Mouse (Mus musculus): ENCODE data around the gene Cpd. TPM values are rescaled to one million over a fixed set of nuclear protein-coding genes. Genes with fewer than 3 reads are reported as not detected.
A peak's percentile ranks its signal among the peaks of the same experiment; 100 is the strongest.

Gene Cpd
- polyA plus RNA-seq, 1 experiment from 2014 or later = 14.7 TPM

DNA sequence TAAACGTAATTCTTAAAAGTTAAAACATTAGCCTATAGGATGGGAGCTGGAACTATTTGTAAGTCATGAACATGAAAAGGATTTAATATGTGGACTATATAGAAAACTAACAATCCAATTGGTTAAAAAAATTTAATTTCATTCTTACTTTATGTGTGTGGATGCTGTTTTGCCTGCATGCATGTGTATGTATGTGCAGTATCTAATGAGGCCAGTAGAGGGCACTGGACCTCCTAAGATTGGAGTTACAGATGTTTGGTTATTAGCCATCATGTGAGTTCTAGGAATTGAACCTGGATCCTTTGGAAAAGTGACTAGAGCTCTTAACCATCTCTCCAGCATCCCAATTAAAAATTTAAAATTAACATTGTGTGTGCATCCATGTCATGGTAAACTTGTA lies 57.6 kb downstream of the Cpd start:
- Histone ChIP-seq H3K9me3 (ENCODE audit: control insufficient read depth, low read length) (no peaks in the 10 kb centered on the region), H3K4me1 (ENCODE audit: control insufficient read depth, insufficient read depth, low read length) (no peaks in the 10 kb centered on the region), H3K4me3 (ENCODE audit: low read depth, low read length) (no peak overlapping the region), H3K27me3 (ENCODE audit: control insufficient read depth, insufficient read depth, low read length) (no peaks in the 10 kb centered on the region), H3K36me3 (ENCODE audit: control insufficient read depth, insufficient read depth, low read length) (no peaks in the 10 kb centered on the region; the same call in 1 of the 2 replicates), H3K27ac (ENCODE audit: low read depth, low read length) (no peak overlapping the region), H3K4me2 (ENCODE audit: low read depth) (no peak overlapping the region), H3K9ac (ENCODE audit: low read length) (no peak overlapping the region)
- DNase-seq (ENCODE audit: low spot score) = peak; percentile 24
- WGBS = 97% methylated on average over 1 of the region's 1 CpGs
- ATAC-seq (ENCODE audit: insufficient read depth, low FRiP score, low TSS enrichment) = no peak

GRCm38 (mm10) chr11:76775533-76775932 lies 71.3 kb downstream of the Cpd start:
- H3K4me1 ChIP-seq (ENCODE audit: control insufficient read depth, insufficient read depth, low read length) = no peaks in the 10 kb centered on the region; the same call in 1 of the 2 replicates
- no peaks in the 10 kb centered on the region for H3K9me3 ChIP-seq (ENCODE audit: control insufficient read depth, low read length)
- H3K4me2 ChIP-seq (ENCODE audit: low read depth) = no peak overlapping the region
- no peak for DNase-seq (ENCODE audit: low spot score)
- WGBS = 82% methylated on average over 8 of the region's 8 CpGs
- H3K27ac ChIP-seq (ENCODE audit: low read depth, low read length) = no peak overlapping the region
- H3K27me3 ChIP-seq (ENCODE audit: control insufficient read depth, insufficient read depth, low read length) = no peaks in the 10 kb centered on the region
- no peaks in the 10 kb centered on the region for H3K36me3 ChIP-seq (ENCODE audit: control insufficient read depth, insufficient read depth, low read length)
- no peak overlapping the region for H3K9ac ChIP-seq (ENCODE audit: low read length)
- no peak overlapping the region for H3K4me3 ChIP-seq (ENCODE audit: low read depth, low read length)
- ATAC-seq (ENCODE audit: insufficient read depth, low FRiP score, low TSS enrichment) = no peak

- no peak overlapping the region for H3K27ac ChIP-seq (ENCODE audit: low read depth, low read length)
- no peak overlapping the region for H3K4me2 ChIP-seq (ENCODE audit: low read depth)
- no peaks in the 10 kb centered on the region for H3K36me3 ChIP-seq (ENCODE audit: control insufficient read depth, insufficient read depth, low read length)
- 79% methylated on average over 3 of the region's 3 CpGs for WGBS
- no peaks in the 10 kb centered on the region for H3K9me3 ChIP-seq (ENCODE audit: control insufficient read depth, low read length)
- DNase-seq (ENCODE audit: low spot score) = no peak
- H3K9ac ChIP-seq (ENCODE audit: low read length) = no peak overlapping the region
- no peaks in the 10 kb centered on the region for H3K27me3 ChIP-seq (ENCODE audit: control insufficient read depth, insufficient read depth, low read length)
- H3K4me3 ChIP-seq (ENCODE audit: low read depth, low read length) = no peak overlapping the region
- H3K4me1 ChIP-seq (ENCODE audit: control insufficient read depth, insufficient read depth, low read length) = no peaks in the 10 kb centered on the region; the same call in 1 of the 2 replicates
- ATAC-seq (ENCODE audit: insufficient read depth, low FRiP score, low TSS enrichment) = no peak
Observed at GRCm38 (mm10) chr11:76773811-76774210, 73.0 kb downstream of the Cpd start.

GRCm38 (mm10) chr11:76770566-76770965 lies 76.3 kb downstream of the Cpd start:
- DNase-seq (ENCODE audit: low spot score) = no peak
- Histone ChIP-seq H3K27ac (ENCODE audit: low read depth, low read length) (no peak overlapping the region), H3K9ac (ENCODE audit: low read length) (no peak overlapping the region), H3K4me3 (ENCODE audit: low read depth, low read length) (no peak overlapping the region), H3K27me3 (ENCODE audit: control insufficient read depth, insufficient read depth, low read length) (no peaks in the 10 kb centered on the region), H3K36me3 (ENCODE audit: control insufficient read depth, insufficient read depth, low read length) (no peaks in the 10 kb centered on the region), H3K4me1 (ENCODE audit: control insufficient read depth, insufficient read depth, low read length) (no peaks in the 10 kb centered on the region; the same call in 1 of the 2 replicates), H3K9me3 (ENCODE audit: control insufficient read depth, low read length) (no peaks in the 10 kb centered on the region), H3K4me2 (ENCODE audit: low read depth) (no peak overlapping the region)
- WGBS = 85% methylated on average over 5 of the region's 5 CpGs
- no peak for ATAC-seq (ENCODE audit: insufficient read depth, low FRiP score, low TSS enrichment)

GRCm38 (mm10) chr11:76763741-76764122 lies 83.1 kb downstream of the Cpd start:
- Histone ChIP-seq H3K4me2 (ENCODE audit: low read depth) (no peak overlapping the region; the same call in 1 of the 2 replicates), H3K36me3 (ENCODE audit: control insufficient read depth, insufficient read depth, low read length) (peaks cover 4% of the 10 kb centered on the region)
- peak; percentile 45; the same call in 1 of the 2 replicates for ATAC-seq (ENCODE audit: insufficient read depth, low FRiP score, low TSS enrichment)

DNA sequence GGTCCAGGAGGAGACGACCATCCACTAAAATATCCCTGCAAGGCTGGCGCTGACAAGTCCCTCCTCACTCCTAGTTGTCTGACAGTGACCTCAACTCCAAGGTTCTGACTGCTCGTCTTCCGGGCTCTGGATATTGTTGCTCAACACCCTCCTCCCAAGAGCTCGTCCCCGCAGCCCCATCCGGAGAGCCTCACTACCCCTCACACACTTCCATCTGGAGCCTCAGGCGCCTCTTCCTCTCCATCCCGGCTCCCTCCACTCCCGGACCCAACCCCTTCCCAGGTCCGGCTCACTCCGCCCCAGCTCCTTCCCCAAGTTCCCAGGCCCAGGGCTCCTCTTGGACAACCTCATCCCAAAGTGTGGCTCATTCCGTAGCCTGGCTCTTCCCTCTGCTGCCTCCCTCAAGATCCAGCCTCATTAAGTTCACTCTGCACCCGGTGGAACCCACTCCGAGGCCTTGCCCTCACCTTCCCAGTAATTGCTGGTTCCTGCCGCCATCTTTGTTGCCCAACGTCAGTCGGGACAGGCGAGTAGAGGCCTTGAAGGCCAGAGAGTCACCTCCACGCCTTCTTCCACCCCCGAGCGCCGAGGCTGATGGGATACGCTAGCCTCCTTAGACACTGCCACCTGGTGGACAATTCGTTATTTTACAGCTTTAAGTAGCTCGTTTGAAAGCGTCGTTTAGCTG lies 83.6 kb downstream of the Cpd start, which contains the start of gene Gosr1:
TSS of gene Gosr1 (minus strand) at position 527 of the 688 bp plus-strand sequence.
- H3K4me2 ChIP-seq (ENCODE audit: low read depth) = peak within 1 kb of the TSS; percentile 57
- no peaks in the 10 kb centered on the region for H3K4me1 ChIP-seq (ENCODE audit: control insufficient read depth, insufficient read depth, low read length)
- peak within 1 kb of the TSS; percentile 63 for H3K4me3 ChIP-seq (ENCODE audit: low read depth, low read length)
- 1% methylated on average over 28 of the region's 28 CpGs for WGBS
- DNase-seq (ENCODE audit: low spot score) (peak; percentile 91), ATAC-seq (ENCODE audit: insufficient read depth, low FRiP score, low TSS enrichment) (peak; percentile 79)
- peaks cover 4% of the 10 kb centered on the region for H3K36me3 ChIP-seq (ENCODE audit: control insufficient read depth, insufficient read depth, low read length)
- H3K9me3 ChIP-seq (ENCODE audit: control insufficient read depth, low read length) = no peaks in the 10 kb centered on the region
- no peak within 1 kb of the TSS for H3K27ac ChIP-seq (ENCODE audit: low read depth, low read length)
- H3K9ac ChIP-seq (ENCODE audit: low read length) = peak within 1 kb of the TSS; percentile 74
- no peaks in the 10 kb centered on the region for H3K27me3 ChIP-seq (ENCODE audit: control insufficient read depth, insufficient read depth, low read length)

More at GRCm38 (mm10) chr11:76763741-76764122, 83.1 kb downstream of the Cpd start:
- H3K4me3 ChIP-seq (ENCODE audit: low read depth, low read length) = peak overlapping the region; percentile 63; the same call in 1 of the 2 replicates
- no peak overlapping the region for H3K9ac ChIP-seq (ENCODE audit: low read length)
- no peak overlapping the region for H3K27ac ChIP-seq (ENCODE audit: low read depth, low read length)
- DNase-seq (ENCODE audit: low spot score) = no peak
- no peaks in the 10 kb centered on the region for H3K27me3 ChIP-seq (ENCODE audit: control insufficient read depth, insufficient read depth, low read length)
- WGBS = 15% methylated on average over 4 of the region's 4 CpGs
- H3K9me3 ChIP-seq (ENCODE audit: control insufficient read depth, low read length) = no peaks in the 10 kb centered on the region
- H3K4me1 ChIP-seq (ENCODE audit: control insufficient read depth, insufficient read depth, low read length) = no peaks in the 10 kb centered on the region

DNA sequence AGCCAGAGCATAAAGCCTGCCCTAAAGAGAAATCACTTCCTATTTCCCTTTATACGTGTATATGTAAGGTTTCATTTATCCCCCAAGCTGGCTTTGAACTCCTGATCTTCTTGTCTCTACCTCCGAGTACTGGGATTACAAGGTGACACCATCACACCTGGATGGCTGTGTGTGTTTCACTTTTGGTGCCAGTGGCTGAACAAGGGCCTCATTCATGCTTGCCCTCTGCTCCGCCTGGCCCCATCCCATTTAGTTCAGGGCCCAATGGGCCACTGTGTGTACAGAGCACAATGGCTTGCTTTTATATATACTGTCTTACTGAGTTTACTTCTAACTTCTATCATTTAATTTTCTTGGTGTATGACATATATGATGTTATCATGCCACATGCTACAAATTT lies 94.5 kb downstream of the Cpd start:
- H3K36me3 ChIP-seq (ENCODE audit: control insufficient read depth, insufficient read depth, low read length) = peaks cover 9% of the 10 kb centered on the region

GRCm38 (mm10) chr11:76748819-76749218 lies 98.0 kb downstream of the Cpd start:
- 93% methylated on average over 9 of the region's 9 CpGs for WGBS
- no peak for DNase-seq (ENCODE audit: low spot score)
- H3K4me1 ChIP-seq (ENCODE audit: control insufficient read depth, insufficient read depth, low read length) = no peaks in the 10 kb centered on the region
- H3K9me3 ChIP-seq (ENCODE audit: control insufficient read depth, low read length) = no peaks in the 10 kb centered on the region
- H3K4me3 ChIP-seq (ENCODE audit: low read depth, low read length) = no peak overlapping the region
- H3K4me2 ChIP-seq (ENCODE audit: low read depth) = no peak overlapping the region
- H3K27ac ChIP-seq (ENCODE audit: low read depth, low read length) = no peak overlapping the region
- ATAC-seq (ENCODE audit: insufficient read depth, low FRiP score, low TSS enrichment) = no peak
- peaks cover 8% of the 10 kb centered on the region for H3K36me3 ChIP-seq (ENCODE audit: control insufficient read depth, insufficient read depth, low read length)
- no peaks in the 10 kb centered on the region for H3K27me3 ChIP-seq (ENCODE audit: control insufficient read depth, insufficient read depth, low read length)
- no peak overlapping the region for H3K9ac ChIP-seq (ENCODE audit: low read length)

More for the DNA sequence above, 94.5 kb downstream of the Cpd start:
- Histone ChIP-seq H3K27ac (ENCODE audit: low read depth, low read length) (no peak overlapping the region), H3K9ac (ENCODE audit: low read length) (no peak overlapping the region), H3K4me3 (ENCODE audit: low read depth, low read length) (no peak overlapping the region), H3K4me2 (ENCODE audit: low read depth) (no peak overlapping the region), H3K27me3 (ENCODE audit: control insufficient read depth, insufficient read depth, low read length) (no peaks in the 10 kb centered on the region), H3K4me1 (ENCODE audit: control insufficient read depth, insufficient read depth, low read length) (no peaks in the 10 kb centered on the region), H3K9me3 (ENCODE audit: control insufficient read depth, low read length) (no peaks in the 10 kb centered on the region)
- 93% methylated on average over 3 of the region's 3 CpGs for WGBS
- DNase-seq (ENCODE audit: low spot score) (no peak), ATAC-seq (ENCODE audit: insufficient read depth, low FRiP score, low TSS enrichment) (no peak)

- Histone ChIP-seq H3K9ac (ENCODE audit: low read length) (no peak overlapping the region), H3K4me1 (ENCODE audit: control insufficient read depth, insufficient read depth, low read length) (no peaks in the 10 kb centered on the region), H3K27ac (ENCODE audit: low read depth, low read length) (no peak overlapping the region), H3K9me3 (ENCODE audit: control insufficient read depth, low read length) (no peaks in the 10 kb centered on the region), H3K4me2 (ENCODE audit: low read depth) (no peak overlapping the region), H3K27me3 (ENCODE audit: control insufficient read depth, insufficient read depth, low read length) (no peaks in the 10 kb centered on the region), H3K36me3 (ENCODE audit: control insufficient read depth, insufficient read depth, low read length) (peaks cover 5% of the 10 kb centered on the region; the same call in 1 of the 2 replicates), H3K4me3 (ENCODE audit: low read depth, low read length) (no peak overlapping the region)
- WGBS = 100% methylated on average over 1 of the region's 1 CpGs
- ATAC-seq (ENCODE audit: insufficient read depth, low FRiP score, low TSS enrichment) (no peak), DNase-seq (ENCODE audit: low spot score) (no peak)
Observed at GRCm38 (mm10) chr11:76745921-76746320, 100.9 kb downstream of the Cpd start.
